Mouse (Mus musculus) olfactory bulb, adult 2 months (tissue): Measurements from ENCODE around the gene Eri2.

Experiments used
- CTCF ChIP-seq: fragments of 200-500 bp; IDR thresholded peaks from 2 replicates; pipeline ENCODE4 v1.5.1; 2012; ENCODE audit warnings: low read depth, mild to moderate bottlenecking, low read length, moderate library complexity; ENCODE audit not compliant: insufficient read depth
- POLR2A ChIP-seq: fragments of 200-500 bp; IDR thresholded peaks from 2 replicates; pipeline ENCODE4 v1.6.1; 2012; ENCODE audit warnings: mild to moderate bottlenecking, low read depth, low read length, moderate library complexity; ENCODE audit not compliant: insufficient read depth

GRCm38 (mm10) chr7:119808723-119809122, 14.9 kb upstream of the Eri2 start:
- TF ChIP-seq POLR2A (no peak), CTCF (no peak)
